Mouse (Mus musculus) thymus, postnatal 36 days (tissue): ENCODE results near the gene Cdsn.

Experiments
- DNase-seq, 2 experiments: peaks; one replicate each; pipeline ENCODE4 v3.0.0; 2022; ENCODE audit warnings: mixed read lengths in 2 of 2

Cdsn gene

DNA sequence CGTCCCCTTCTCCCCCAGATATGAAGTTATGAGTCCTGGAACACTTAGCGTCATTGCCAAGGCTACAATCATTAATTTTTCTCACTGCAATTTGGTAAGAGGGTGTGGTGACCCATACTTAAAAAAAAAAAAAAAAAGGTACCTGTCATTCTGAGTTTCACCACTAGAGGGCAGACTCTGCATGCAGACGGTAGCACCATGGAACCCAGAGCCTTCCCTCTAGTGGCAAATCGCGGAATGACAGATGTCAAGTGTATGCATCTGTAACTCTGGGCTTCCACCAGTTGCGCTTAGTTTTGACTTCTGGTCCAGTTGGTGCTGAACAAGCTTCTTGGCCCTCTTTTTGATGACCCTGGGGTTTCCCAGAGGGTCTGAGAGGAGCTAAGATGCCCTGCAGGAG, 26.3 kb downstream of the Cdsn start:
- DNase-seq = peak; percentile 69 to 77

- DNase-seq = no peak
These were observed 31.0 kb downstream of the Cdsn start for GRCm38 (mm10) chr17:35582900-35583299.

- DNase-seq = peak; percentile 70 to 74
These were observed 32.5 kb downstream of the Cdsn start for GRCm38 (mm10) chr17:35584330-35584937.

DNA sequence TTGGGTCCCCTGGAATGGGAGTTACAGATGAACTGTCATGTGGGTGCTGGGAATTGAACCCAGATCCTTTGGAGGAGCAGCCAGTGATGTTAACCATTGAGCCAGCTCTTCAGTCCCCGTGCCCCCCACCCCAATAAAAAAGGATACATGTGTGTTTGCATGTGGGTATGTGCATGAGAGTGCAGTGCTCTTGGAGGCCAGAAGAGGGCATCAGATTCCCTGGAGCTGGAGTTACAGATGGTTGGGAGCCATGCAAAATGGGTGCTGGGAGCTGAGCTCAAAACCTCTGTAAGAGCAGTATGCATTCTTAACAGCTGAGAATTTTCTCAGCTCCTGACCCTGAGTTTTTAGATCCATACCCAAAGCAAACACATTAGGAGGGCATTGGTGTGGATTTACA, 35.4 kb downstream of the Cdsn start:
- DNase-seq = no peak

DNA sequence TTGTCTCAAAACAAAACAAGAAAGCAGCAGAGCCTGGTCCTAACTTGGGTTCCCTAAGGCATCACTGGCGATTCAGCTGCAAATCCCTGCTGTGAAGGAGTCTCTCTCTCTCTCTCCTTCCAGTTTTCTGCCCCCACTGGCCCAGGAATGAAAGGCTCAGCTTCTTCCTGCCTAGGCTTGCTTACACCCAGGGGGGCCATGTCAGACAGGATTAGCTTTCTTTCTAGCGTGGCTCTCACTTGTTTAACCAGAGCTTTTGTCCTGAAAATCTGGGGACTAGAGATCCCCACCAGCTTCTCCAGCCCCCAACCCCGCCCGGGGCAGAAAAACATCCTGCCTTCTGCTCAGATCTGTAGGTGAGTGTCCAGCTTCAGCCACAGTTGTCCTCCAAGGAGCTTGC, 36.5 kb downstream of the Cdsn start:
- no peak for DNase-seq

DNA sequence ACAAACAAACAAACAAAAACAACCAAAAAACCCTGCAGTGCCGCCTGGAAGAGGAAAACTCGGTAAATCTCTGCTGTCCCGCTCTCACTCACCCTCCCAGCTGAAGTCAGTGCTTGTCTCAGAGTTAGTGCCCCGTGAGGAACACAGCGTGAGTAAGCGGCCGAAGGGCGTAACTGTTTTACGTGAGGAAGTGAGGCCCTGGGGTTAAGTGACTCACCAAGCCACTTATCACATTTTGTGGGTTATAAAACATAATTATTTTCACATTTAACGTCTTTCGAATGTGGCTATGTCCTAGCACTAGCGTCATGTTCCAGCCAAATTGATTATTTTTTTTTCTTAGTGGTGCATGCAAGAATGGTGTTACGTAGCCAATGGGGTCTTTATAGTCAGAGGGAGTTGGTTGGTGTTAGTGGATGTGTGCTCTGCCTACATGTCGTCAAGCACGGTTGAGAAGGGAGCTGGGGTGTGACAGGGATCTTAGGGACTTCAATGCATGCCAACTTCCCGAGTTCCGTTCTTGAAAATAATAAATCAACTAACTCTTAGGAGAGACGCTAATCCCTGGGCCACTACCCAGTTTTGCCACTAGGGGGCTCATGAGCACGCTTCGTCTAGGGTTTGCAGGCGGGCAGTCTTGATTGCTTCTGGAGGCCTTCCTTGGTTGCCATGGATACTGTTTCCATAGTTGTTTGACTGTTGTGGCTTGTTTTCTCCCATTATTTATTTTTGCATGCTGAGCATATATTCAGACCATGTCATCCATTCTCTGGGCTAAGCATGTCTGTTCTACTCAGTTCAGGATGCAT, 38.7 kb downstream of the Cdsn start:
- DNase-seq = peak; percentile 51 to 64

GRCm38 (mm10) chr17:35591219-35591578, 39.3 kb downstream of the Cdsn start:
- no peak for DNase-seq

DNA sequence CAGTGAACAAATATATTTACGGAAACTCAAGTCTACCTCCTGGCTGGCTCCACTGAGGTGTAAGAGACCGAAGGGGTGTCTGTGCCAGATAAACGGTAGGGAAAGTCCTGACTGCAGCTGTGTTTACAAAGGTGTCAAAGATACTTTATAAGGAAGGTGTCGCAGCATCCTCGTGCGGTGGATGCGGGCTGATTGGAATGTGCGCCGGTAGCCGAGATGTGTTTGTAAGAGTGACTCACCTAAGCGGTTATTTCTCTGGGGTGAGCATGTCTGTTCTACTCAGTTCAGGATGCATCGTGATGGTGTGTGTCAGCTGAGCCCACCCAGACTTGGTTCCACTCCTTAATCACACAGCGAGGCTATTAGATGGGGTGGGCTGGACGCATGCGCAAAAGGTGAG, 39.8 kb downstream of the Cdsn start:
- no peak for DNase-seq

GRCm38 (mm10) chr17:35592131-35592530, 40.2 kb downstream of the Cdsn start:
- DNase-seq = no peak

DNA sequence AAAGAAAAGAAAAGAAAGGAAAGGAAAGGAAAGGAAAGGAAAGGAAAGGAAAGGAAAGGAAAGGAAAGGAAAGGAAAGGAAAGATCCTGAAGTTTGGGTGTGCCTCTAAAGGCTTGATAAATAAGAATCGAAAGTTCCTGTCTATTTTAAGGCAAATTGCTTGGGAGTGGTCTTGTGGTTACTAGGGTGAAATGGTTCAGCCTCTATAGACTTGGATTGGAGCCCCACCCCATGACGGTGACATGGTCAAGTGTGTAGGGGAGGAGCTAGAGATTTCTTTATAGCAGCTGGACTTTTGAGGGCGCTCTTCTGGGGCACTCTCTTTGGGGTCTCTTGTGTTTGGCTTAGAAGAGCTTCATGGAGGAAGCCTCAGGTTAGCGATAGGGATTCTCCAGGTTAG, 41.9 kb downstream of the Cdsn start:
- DNase-seq = no peak

- DNase-seq = no peak
These were observed 42.5 kb downstream of the Cdsn start for GRCm38 (mm10) chr17:35594456-35594855.

- DNase-seq = no peak
These were observed 45.5 kb downstream of the Cdsn start for GRCm38 (mm10) chr17:35597399-35597798.

DNA sequence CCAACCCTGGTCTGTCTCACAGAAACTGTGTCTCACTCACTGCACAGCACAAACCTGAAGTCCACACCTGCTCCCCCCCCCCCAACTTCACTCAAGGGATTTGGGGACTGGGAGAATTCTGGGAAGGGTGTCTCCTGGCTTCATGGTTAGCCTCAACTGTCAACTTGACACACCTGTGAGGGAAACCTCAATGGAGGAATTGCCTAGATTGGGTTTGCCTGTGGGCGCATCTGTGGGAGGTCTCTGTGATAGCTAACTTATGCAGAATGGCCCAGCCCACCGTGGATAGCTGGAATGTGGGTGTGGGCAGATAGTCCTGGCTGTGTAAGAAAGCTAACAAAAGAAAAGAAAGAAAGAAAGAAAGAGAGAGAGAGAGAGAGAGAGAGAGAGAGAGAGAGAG, 49.3 kb downstream of the Cdsn start, which contains the start of gene Sfta2:
TSS of gene Sfta2 (plus strand) at position 301 of the 400 bp plus-strand sequence.
- no peak for DNase-seq

GRCm38 (mm10) chr17:35601736-35602354, 49.9 kb downstream of the Cdsn start:
- no peak for DNase-seq
